Comparison of ENCODE assay signal across 1 mouse cellular context in genomic region chr3:137552472-137553336, GRCm38 (mm10).
A peak's percentile ranks its signal among the peaks of the same experiment; 100 is the strongest.
TF ChIP-seq lines count a peak whose summit lies in the region.

No protein-coding gene starts in this region.

TF ChIP-seq in CH12.LX, 34 proteins besides CTCF, POLR2A, EP300 and RAD21 (continued from another document):
- TF ChIP-seq HCFC1 (IDR thresholded peaks at IDR 0.05; ENCODE audit: low read depth, low read length) (no peak), ZNF384 (IDR thresholded peaks at IDR 0.05; ENCODE audit: low read depth, low read length) (peak; percentile 93), MXI1 (IDR thresholded peaks at IDR 0.05; ENCODE audit: low read depth, low read length) (no peak), CHD1 (IDR thresholded peaks at IDR 0.05; ENCODE audit: low read depth, low read length) (no peak), JUN (IDR thresholded peaks at IDR 0.05; ENCODE audit: insufficient read depth, low read depth, low read length) (peak; percentile 82), MEF2A (IDR thresholded peaks at IDR 0.05; ENCODE audit: borderline replicate concordance, low read depth, low read length) (peak; percentile 64; the same call in 1 of the 2 replicates), MYC (IDR thresholded peaks at IDR 0.05; ENCODE audit: low read depth, low read length) (no peak)
